Mouse (Mus musculus) kidney, adult 11 months (tissue): Measurements from ENCODE around the gene Mef2a.

Experiments
- DNase-seq: peaks from one replicate; pipeline ENCODE4 v3.0.0; 2022

Mef2a gene

DNA sequence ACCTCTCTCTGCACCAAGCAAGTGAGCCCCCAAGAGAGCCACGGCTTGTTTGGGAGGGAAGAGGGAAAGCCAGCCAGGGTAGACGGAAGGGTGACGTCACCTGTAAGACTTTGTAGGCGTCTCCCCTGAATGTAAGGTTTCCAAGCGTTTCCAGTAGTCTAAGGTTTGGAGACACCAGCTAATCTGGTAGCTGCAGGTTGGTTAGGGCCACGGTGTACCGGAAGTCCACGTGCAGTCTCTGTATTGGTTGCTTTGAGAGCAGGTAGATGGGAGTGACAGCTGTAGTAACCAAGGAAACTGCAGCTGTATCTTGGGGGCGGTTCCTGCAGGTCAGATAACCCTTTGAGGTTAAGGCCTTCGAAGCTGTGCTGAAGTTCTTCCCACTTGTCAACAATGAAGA, 166.2 kb downstream of the Mef2a start:
- DNase-seq, result no peak

DNA sequence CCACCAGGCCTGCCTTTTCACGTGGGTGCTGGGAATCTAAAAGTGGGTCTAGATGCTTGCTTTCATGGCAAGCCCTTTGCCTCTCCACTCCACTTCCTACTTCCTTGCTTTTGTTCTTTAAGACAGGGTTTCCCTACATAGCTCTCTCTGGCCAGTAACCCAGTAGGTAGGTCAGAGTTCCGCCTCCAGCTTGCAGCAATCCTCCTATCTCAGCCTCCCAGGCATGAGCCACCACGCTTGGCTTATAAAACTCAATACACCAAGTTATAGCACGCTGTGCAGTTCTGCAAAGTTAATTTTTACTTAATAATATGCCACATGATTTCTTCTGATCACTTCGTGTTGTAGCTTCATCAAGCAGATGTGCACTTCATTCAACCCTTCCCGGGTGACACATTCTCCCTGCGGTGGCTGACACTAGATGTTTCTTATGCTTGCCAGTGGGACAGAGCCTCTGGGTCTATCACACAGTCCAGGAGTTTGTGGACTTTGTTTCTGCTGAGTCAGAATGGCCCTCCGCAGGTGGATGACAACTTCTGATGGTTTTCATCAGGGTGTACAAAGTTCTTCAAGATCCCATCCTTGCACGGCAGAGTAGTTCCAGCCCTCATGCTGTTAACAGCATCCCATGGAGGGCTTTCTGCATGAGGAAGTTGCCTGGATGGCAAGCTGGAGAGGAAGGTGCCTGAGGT, 166.8 kb downstream of the Mef2a start:
- DNase-seq, result peak; percentile 47

DNA sequence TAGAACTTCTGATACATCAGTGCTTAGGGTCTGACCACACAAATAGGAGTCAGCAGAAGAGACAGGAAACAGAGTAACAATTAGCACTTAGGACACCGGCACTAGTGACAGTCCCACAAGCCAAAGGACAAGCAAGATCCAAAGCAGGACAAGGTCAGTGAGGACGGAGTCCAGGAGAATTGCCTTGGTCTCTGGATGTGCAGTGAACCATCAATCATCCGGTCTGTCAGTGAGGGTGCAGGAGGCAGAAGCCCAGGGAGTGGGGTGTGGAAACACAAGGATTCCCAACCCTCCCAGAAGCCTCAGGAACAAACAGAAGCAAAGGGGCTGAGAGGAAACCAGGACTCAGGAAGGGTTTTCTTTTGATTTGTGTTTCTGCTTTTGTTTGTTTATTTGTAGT, 169.0 kb downstream of the Mef2a start:
- DNase-seq, result no peak

GRCm38 (mm10) chr7:67199412-67199811, 173.2 kb downstream of the Mef2a start:
- DNase-seq, result peak; percentile 42

- no peak for DNase-seq
Observed at GRCm38 (mm10) chr7:67183786-67184185, 188.9 kb downstream of the Mef2a start.
